Mouse (Mus musculus): ENCODE data around the gene Zfp839. TPM values are rescaled to one million over a fixed set of nuclear protein-coding genes. Genes with fewer than 3 reads are reported as not detected.

The Zfp839 gene
- total and polyA plus RNA-seq, 2 experiments from 2014 or later: 2.4 to 4.5 TPM

DNA sequence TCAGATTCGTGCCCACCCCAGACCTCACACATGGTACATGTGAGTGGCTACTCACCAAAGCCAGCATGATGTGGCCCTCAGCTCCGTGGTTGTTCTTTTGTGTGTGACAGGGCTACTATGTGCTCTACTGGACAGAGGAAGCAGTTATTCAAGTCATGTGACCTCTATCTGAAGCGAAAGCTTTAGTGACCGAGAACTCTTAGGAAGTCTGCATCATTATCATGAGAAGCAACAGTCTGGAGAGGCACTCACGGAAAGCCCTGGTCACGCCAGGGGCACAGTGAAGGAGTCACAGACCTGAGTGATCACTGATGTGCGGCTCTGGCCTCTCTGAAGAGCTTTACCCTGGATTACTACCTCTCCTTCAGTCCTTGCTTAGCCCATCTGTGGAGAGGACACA, 27.7 kb upstream of the Zfp839 start:
- H3K27me3 ChIP-seq (ENCODE audit: insufficient read depth, low read length): no peaks in the 10 kb centered on the region
- H3K9ac ChIP-seq: no peak overlapping the region
- TF ChIP-seq CTCF (IDR thresholded peaks at IDR 0.05; ENCODE audit: low read depth): no peak
- H3K4me2 ChIP-seq (ENCODE audit: low read depth): no peak overlapping the region
- no peak for DNase-seq
- H3K36me3 ChIP-seq (ENCODE audit: insufficient read depth): peaks cover 2% of the 10 kb centered on the region; the same call in 1 of the 2 replicates
- 88% methylated on average over 7 of the region's 7 CpGs for WGBS
- no peak for ATAC-seq
- H3K27ac ChIP-seq (ENCODE audit: low read depth, low read length): no peak overlapping the region
- no peak overlapping the region for H3K4me3 ChIP-seq (ENCODE audit: low read depth, low read length)
- no peaks in the 10 kb centered on the region for H3K9me3 ChIP-seq (ENCODE audit: low read length)
- no peaks in the 10 kb centered on the region for H3K4me1 ChIP-seq (ENCODE audit: insufficient read depth)

DNA sequence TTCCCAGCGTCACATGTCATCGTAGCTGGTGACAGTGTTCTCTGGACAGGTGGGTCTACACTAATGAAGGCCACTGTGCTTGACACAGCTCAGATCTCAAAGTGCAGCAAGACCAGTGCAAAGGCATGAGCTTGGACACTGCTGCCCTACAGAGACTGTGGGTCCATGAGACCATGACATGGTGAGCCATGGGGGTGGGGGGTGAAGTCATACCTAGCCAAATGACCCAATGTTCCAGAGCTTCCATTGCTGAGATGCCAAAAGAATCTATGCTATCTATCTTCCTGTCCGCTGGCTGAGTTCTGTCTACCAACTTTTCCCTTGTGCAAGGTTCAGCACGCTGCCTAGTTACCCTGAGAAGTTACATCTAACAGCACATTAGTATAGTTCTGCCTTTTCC, 21.1 kb upstream of the Zfp839 start:
- no peak overlapping the region for H3K4me3 ChIP-seq (ENCODE audit: low read depth, low read length)
- 97% methylated on average over 4 of the region's 4 CpGs for WGBS
- 0 out of 2 replicates have a peak, but pooled peaks cover 2% of the 10 kb centered on the region for H3K36me3 ChIP-seq (ENCODE audit: insufficient read depth)
- H3K9me3 ChIP-seq (ENCODE audit: low read length): no peaks in the 10 kb centered on the region
- H3K27ac ChIP-seq (ENCODE audit: low read depth, low read length): no peak overlapping the region
- TF ChIP-seq CTCF (IDR thresholded peaks at IDR 0.05; ENCODE audit: low read depth): no peak
- H3K27me3 ChIP-seq (ENCODE audit: insufficient read depth, low read length): no peaks in the 10 kb centered on the region
- no peak overlapping the region for H3K9ac ChIP-seq
- no peak for DNase-seq
- ATAC-seq: no peak
- no peaks in the 10 kb centered on the region for H3K4me1 ChIP-seq (ENCODE audit: insufficient read depth)
- no peak overlapping the region for H3K4me2 ChIP-seq (ENCODE audit: low read depth)

DNA sequence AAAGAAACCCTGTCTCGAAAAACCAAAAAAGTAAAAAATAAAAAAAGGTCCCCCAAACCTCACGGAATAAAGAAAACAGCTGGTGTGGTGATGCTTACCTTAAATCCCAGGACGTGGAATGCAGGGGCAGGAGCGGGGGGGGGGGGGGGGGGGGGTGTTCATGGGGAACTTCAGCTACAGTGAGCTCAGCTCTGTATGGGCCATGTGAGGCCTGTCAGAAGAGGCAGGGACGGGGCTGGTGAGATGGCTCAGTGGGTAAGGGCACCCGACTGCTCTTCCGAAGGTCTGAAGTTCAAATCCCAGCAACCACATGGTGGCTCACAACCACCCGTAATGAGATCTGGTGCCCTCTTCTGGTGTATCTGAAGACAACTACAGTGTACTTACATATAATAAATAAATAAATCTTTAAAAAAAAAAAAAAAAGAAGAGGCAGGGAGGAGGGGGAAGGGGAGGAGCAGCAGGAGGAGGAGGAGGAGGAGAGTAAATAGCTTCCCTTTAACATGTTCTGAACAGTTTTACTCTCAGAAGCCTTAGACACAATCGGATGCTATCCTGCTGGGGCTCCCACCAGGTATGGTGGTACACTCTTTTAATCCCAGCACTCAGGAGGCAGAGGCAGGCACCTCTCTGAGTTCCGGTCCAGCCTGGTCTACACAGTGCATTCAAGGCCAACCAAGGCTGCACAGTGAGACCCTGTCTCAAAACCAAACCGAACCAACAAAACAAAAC, 19.6 kb upstream of the Zfp839 start:
- Histone ChIP-seq H3K36me3 (ENCODE audit: insufficient read depth) (0 out of 2 replicates have a peak, but pooled peaks cover 2% of the 10 kb centered on the region), H3K4me1 (ENCODE audit: insufficient read depth) (no peaks in the 10 kb centered on the region), H3K4me2 (ENCODE audit: low read depth) (no peak overlapping the region), H3K9me3 (ENCODE audit: low read length) (no peaks in the 10 kb centered on the region), H3K4me3 (ENCODE audit: low read depth, low read length) (no peak overlapping the region), H3K27me3 (ENCODE audit: insufficient read depth, low read length) (no peaks in the 10 kb centered on the region), H3K9ac (no peak overlapping the region), H3K27ac (ENCODE audit: low read depth, low read length) (no peak overlapping the region)
- DNase-seq (no peak), ATAC-seq (no peak)
- WGBS: 89% methylated on average over 10 of the region's 11 CpGs
- TF ChIP-seq CTCF (IDR thresholded peaks at IDR 0.05; ENCODE audit: low read depth): no peak

DNA sequence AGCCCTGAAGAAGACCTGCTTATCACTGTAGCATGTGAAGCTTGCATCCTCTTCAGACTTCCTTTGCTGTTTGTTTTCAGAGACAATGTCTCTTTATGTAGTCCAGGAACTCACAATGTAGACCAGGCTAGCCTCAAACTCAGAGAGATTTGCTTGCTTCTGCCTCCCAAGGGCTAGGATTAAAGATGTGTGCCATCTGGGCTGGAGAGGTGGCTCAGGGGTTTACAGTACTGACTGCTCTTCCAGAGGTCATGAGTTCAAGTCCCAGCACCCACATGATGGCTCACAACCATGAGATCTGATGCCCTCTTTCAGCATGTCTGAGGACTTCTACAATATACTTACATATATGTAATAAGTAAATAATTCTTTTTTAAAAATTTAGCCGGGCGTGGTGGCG, 14.9 kb upstream of the Zfp839 start:
- H3K4me1 ChIP-seq (ENCODE audit: insufficient read depth): no peaks in the 10 kb centered on the region
- no peak for DNase-seq
- no peak overlapping the region for H3K4me2 ChIP-seq (ENCODE audit: low read depth)
- no peak for ATAC-seq
- H3K9ac ChIP-seq: no peak overlapping the region
- no peak overlapping the region for H3K4me3 ChIP-seq (ENCODE audit: low read depth, low read length)
- H3K9me3 ChIP-seq (ENCODE audit: low read length): no peaks in the 10 kb centered on the region
- 96% methylated on average over 3 of the region's 3 CpGs for WGBS
- no peak overlapping the region for H3K27ac ChIP-seq (ENCODE audit: low read depth, low read length)
- no peaks in the 10 kb centered on the region for H3K36me3 ChIP-seq (ENCODE audit: insufficient read depth)
- no peaks in the 10 kb centered on the region for H3K27me3 ChIP-seq (ENCODE audit: insufficient read depth, low read length)
- no peak for TF ChIP-seq CTCF (IDR thresholded peaks at IDR 0.05; ENCODE audit: low read depth)

GRCm38 (mm10) chr12:110836729-110837128, 13.3 kb upstream of the Zfp839 start:
- WGBS: 25% methylated on average over 6 of the region's 6 CpGs
- ATAC-seq: no peak; the same call in 1 of the 2 replicates
- H3K4me1 ChIP-seq (ENCODE audit: insufficient read depth): no peaks in the 10 kb centered on the region
- peak overlapping the region; percentile 9; the same call in 1 of the 2 replicates for H3K4me2 ChIP-seq (ENCODE audit: low read depth)
- H3K9me3 ChIP-seq (ENCODE audit: low read length): no peaks in the 10 kb centered on the region
- no peaks in the 10 kb centered on the region for H3K36me3 ChIP-seq (ENCODE audit: insufficient read depth)
- DNase-seq: no peak
- TF ChIP-seq CTCF (IDR thresholded peaks at IDR 0.05; ENCODE audit: low read depth): no peak
- H3K27me3 ChIP-seq (ENCODE audit: insufficient read depth, low read length): no peaks in the 10 kb centered on the region
- H3K9ac ChIP-seq: no peak overlapping the region
- peak overlapping the region; percentile 54; the same call in 1 of the 2 replicates for H3K27ac ChIP-seq (ENCODE audit: low read depth, low read length)
- H3K4me3 ChIP-seq (ENCODE audit: low read depth, low read length): no peak overlapping the region

DNA sequence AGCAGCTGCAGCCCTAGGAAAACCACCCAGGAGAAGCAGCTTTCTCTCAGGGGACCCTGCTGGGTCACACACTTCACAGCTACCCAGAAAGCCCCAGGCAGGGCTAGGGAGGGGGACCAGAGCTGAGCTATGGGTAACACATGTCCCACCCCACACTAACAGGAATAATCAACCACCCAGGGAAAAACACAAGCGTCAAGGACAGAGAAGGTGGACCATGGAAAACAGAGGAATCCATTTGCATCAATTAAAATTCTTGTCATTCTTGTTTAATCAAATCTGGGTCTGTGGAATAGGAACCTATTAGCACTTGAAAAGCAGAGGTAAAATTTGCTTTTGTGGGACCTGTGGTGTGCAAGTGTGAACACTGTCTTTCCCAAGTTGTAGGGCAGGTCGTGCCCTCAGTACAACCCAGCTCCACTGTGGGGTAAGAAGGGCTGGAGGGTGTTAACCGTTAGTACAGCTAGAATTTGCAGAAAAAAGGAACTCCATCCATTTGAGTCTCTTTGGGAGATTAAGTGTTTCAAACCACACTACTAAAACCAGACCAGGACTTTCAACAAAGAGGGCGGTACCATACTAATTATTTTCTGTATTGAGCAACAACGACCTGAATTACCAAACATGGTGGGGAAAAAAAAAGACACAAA, 12.7 kb upstream of the Zfp839 start:
- no peaks in the 10 kb centered on the region for H3K27me3 ChIP-seq (ENCODE audit: insufficient read depth, low read length)
- DNase-seq (peak; percentile 11), ATAC-seq (peak; percentile 57)
- H3K9me3 ChIP-seq (ENCODE audit: low read length): no peaks in the 10 kb centered on the region
- H3K36me3 ChIP-seq (ENCODE audit: insufficient read depth): no peaks in the 10 kb centered on the region
- TF ChIP-seq CTCF (IDR thresholded peaks at IDR 0.05; ENCODE audit: low read depth): no peak
- peak overlapping the region; percentile 54; the same call in 1 of the 2 replicates for H3K27ac ChIP-seq (ENCODE audit: low read depth, low read length)
- WGBS: 8% methylated on average over 5 of the region's 5 CpGs
- no peak overlapping the region for H3K4me3 ChIP-seq (ENCODE audit: low read depth, low read length)
- peak overlapping the region; percentile 9; the same call in 1 of the 2 replicates for H3K4me2 ChIP-seq (ENCODE audit: low read depth)
- no peak overlapping the region for H3K9ac ChIP-seq
- no peaks in the 10 kb centered on the region for H3K4me1 ChIP-seq (ENCODE audit: insufficient read depth)

- TF ChIP-seq CTCF (IDR thresholded peaks at IDR 0.05; ENCODE audit: low read depth): no peak
- Histone ChIP-seq H3K4me3 (ENCODE audit: low read depth, low read length) (no peak overlapping the region), H3K4me1 (ENCODE audit: insufficient read depth) (no peaks in the 10 kb centered on the region), H3K4me2 (ENCODE audit: low read depth) (no peak overlapping the region), H3K36me3 (ENCODE audit: insufficient read depth) (no peaks in the 10 kb centered on the region), H3K9ac (no peak overlapping the region), H3K9me3 (ENCODE audit: low read length) (no peaks in the 10 kb centered on the region), H3K27ac (ENCODE audit: low read depth, low read length) (no peak overlapping the region), H3K27me3 (ENCODE audit: insufficient read depth, low read length) (no peaks in the 10 kb centered on the region)
- WGBS: 66% methylated on average over 8 of the region's 8 CpGs
- ATAC-seq (no peak), DNase-seq (no peak)
Observed at GRCm38 (mm10) chr12:110837850-110838249, 12.2 kb upstream of the Zfp839 start.

All from forebrain, postnatal 0 days (tissue).